Mouse (Mus musculus): ENCODE measurements around the gene Zfand6. TPM values are rescaled to one million over a fixed set of nuclear protein-coding genes. Genes with fewer than 3 reads are reported as not detected.

Gene Zfand6
- total and polyA plus RNA-seq, 2 experiments: 94.2 to 134 TPM

DNA sequence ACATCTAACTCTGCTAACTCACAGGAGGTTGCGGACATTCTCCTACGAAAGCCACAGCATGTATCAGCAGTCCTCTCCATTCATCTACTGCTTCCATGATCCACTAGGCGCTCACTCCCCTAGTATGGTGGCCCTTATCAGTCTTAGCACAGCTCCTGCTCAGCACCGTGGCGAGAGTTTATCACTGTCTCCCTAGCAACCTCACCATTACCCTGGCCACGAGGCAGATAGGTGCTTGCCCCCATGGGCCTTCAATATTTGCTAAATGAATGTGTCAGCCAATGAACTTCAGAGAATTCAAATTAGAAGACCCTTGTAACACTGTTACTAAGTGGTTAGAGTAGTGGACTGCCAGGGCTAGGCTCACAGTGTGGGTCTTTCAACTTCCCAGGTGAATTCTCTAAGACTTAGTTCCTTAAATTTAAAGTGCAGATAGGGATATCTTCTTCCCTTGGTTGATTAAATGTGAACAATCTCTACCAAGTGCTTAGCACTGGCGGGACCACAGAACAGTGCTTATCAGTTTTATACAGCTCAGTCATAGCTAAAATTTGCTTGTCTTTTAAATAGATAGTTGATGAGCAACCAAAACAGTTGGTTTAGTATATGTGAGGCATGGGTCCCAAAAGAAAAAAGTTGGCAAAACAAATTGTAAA is 33.2 kb upstream of the Zfand6 start:
- Histone ChIP-seq H3K9ac (ENCODE audit: low read depth, low read length) (no peak overlapping the region), H3K79me2 (ENCODE audit: control insufficient read depth, insufficient read depth, low read length) (no peaks in the 10 kb centered on the region), H3K4me1 (ENCODE audit: control insufficient read depth, insufficient read depth, low read length) (peaks cover 4% of the 10 kb centered on the region), H3K36me3 (ENCODE audit: control insufficient read depth, insufficient read depth, low read length) (no peaks in the 10 kb centered on the region), H3K4me3 (ENCODE audit: insufficient read depth, low read depth, low read length) (no peak overlapping the region), H3K27ac (replicated peaks; ENCODE audit: insufficient read depth, low read depth, low read length) (no peak overlapping the region), H3K27me3 (ENCODE audit: control insufficient read depth, insufficient read depth, low read length) (no peaks in the 10 kb centered on the region)
- 42% methylated on average over 7 of the region's 7 CpGs for WGBS
- TF ChIP-seq POLR2A (IDR thresholded peaks at IDR 0.05; ENCODE audit: extremely low read depth, insufficient read depth, low read length): no peak
- no peak for TF ChIP-seq CTCF (IDR thresholded peaks at IDR 0.05; ENCODE audit: low read depth, low read length)
- DNase-seq (ENCODE audit: extremely low read depth, low read depth, low spot score): no peak

DNA sequence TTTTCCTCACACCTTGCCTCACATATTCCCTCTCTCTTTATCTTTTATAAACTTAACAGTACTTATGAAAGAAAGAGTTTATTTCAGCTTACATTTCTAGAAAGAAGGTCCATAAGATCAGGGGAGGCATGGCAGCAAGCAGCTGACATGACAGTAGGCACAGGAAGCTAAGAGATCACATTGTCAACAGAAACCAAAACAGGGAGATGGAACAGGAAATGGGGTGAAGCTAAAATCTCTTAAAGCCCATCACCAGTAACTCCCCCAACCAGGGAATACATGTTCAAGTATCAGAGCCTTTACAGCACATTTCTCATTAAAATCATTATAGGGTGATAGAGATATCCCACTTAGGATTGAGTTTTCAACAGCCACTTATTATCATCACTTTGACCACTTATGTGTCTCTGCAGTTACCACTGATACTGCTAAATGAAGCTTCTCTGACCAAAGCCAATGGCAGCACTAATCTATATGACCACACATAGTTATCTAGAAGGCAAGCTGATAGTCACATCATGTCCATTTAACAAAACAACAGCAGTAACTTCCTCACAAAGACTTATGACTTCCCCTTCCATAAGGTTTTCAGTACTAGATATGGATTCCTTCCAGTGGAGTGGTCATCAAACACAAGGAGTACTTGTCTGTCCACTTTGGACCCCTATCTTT is 20.7 kb upstream of the Zfand6 start:
- Histone ChIP-seq H3K36me3 (ENCODE audit: control insufficient read depth, insufficient read depth, low read length) (no peaks in the 10 kb centered on the region), H3K4me1 (ENCODE audit: control insufficient read depth, insufficient read depth, low read length) (no peaks in the 10 kb centered on the region), H3K27ac (replicated peaks; ENCODE audit: insufficient read depth, low read depth, low read length) (no peak overlapping the region), H3K4me3 (ENCODE audit: insufficient read depth, low read depth, low read length) (no peak overlapping the region), H3K79me2 (ENCODE audit: control insufficient read depth, insufficient read depth, low read length) (no peaks in the 10 kb centered on the region), H3K9ac (ENCODE audit: low read depth, low read length) (no peak overlapping the region), H3K27me3 (ENCODE audit: control insufficient read depth, insufficient read depth, low read length) (no peaks in the 10 kb centered on the region)
- DNase-seq (ENCODE audit: extremely low read depth, low read depth, low spot score): no peak
- TF ChIP-seq CTCF (IDR thresholded peaks at IDR 0.05; ENCODE audit: low read depth, low read length) (no peak), POLR2A (IDR thresholded peaks at IDR 0.05; ENCODE audit: extremely low read depth, insufficient read depth, low read length) (no peak)

DNA sequence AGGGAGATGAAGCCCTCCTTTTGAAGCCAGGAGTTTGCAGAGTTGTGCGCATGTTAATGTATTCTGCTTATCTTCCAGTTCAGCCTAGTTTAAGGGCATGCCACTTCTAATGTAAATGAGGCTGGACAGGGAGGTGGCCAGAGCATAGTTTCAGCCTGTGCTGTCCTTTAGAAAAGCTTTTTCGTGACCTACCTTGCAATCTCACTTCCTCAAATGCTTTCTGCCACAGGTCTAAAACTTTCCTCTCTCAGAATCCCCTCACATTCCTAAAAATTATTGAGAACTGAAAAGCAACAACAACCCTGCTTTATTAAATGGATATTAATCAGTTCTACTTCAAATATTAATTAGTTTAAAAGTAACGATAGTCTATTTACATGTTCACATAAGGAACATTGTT is 17.1 kb upstream of the Zfand6 start:
- no peak overlapping the region for H3K27ac ChIP-seq (replicated peaks; ENCODE audit: insufficient read depth, low read depth, low read length)
- no peaks in the 10 kb centered on the region for H3K27me3 ChIP-seq (ENCODE audit: control insufficient read depth, insufficient read depth, low read length)
- H3K79me2 ChIP-seq (ENCODE audit: control insufficient read depth, insufficient read depth, low read length): no peaks in the 10 kb centered on the region
- no peak overlapping the region for H3K9ac ChIP-seq (ENCODE audit: low read depth, low read length)
- 93% methylated on average over 3 of the region's 3 CpGs for WGBS
- no peaks in the 10 kb centered on the region for H3K4me1 ChIP-seq (ENCODE audit: control insufficient read depth, insufficient read depth, low read length)
- H3K4me3 ChIP-seq (ENCODE audit: insufficient read depth, low read depth, low read length): no peak overlapping the region
- DNase-seq (ENCODE audit: extremely low read depth, low read depth, low spot score): no peak
- no peak for TF ChIP-seq POLR2A (IDR thresholded peaks at IDR 0.05; ENCODE audit: extremely low read depth, insufficient read depth, low read length)
- TF ChIP-seq CTCF (IDR thresholded peaks at IDR 0.05; ENCODE audit: low read depth, low read length): no peak
- H3K36me3 ChIP-seq (ENCODE audit: control insufficient read depth, insufficient read depth, low read length): no peaks in the 10 kb centered on the region

DNA sequence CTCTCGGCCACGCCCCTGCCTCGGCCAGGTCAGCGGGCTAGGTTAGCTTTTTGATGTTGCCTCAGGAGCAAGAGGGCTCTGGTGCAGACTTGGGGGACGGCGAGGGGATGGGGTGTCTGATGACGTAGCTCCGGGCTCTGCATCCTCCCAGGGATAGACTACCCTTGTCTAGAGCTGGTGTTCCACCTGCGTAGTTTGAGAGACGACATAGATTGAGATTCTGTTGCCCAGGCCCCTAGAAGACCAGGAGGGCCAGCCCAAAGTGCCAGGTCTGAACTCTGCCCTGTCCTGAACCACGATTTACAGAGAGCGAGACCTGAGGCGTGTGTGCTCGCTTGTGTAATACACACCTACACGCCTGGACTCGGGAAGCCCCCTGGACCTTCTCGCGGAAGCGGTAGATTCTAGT is 346 bp upstream of the Zfand6 start:
- H3K4me1 ChIP-seq (ENCODE audit: control insufficient read depth, insufficient read depth, low read length): peaks cover 2% of the 10 kb centered on the region
- peak overlapping the region; percentile 54 for H3K9ac ChIP-seq (ENCODE audit: low read depth, low read length)
- WGBS: 3% methylated on average over 19 of the region's 19 CpGs
- peaks cover 5% of the 10 kb centered on the region; the same call in 1 of the 2 replicates for H3K79me2 ChIP-seq (ENCODE audit: control insufficient read depth, insufficient read depth, low read length)
- no peaks in the 10 kb centered on the region for H3K36me3 ChIP-seq (ENCODE audit: control insufficient read depth, insufficient read depth, low read length)
- peak; percentile 81 for DNase-seq (ENCODE audit: extremely low read depth, low read depth, low spot score)
- peak overlapping the region; percentile 48 for H3K4me3 ChIP-seq (ENCODE audit: insufficient read depth, low read depth, low read length)
- H3K27me3 ChIP-seq (ENCODE audit: control insufficient read depth, insufficient read depth, low read length): no peaks in the 10 kb centered on the region
- H3K27ac ChIP-seq (replicated peaks; ENCODE audit: insufficient read depth, low read depth, low read length): peak overlapping the region; percentile 75
- TF ChIP-seq CTCF (IDR thresholded peaks at IDR 0.05; ENCODE audit: low read depth, low read length) (no peak), POLR2A (IDR thresholded peaks at IDR 0.05; ENCODE audit: extremely low read depth, insufficient read depth, low read length) (peak; percentile 55; the same call in 1 of the 2 replicates)

DNA sequence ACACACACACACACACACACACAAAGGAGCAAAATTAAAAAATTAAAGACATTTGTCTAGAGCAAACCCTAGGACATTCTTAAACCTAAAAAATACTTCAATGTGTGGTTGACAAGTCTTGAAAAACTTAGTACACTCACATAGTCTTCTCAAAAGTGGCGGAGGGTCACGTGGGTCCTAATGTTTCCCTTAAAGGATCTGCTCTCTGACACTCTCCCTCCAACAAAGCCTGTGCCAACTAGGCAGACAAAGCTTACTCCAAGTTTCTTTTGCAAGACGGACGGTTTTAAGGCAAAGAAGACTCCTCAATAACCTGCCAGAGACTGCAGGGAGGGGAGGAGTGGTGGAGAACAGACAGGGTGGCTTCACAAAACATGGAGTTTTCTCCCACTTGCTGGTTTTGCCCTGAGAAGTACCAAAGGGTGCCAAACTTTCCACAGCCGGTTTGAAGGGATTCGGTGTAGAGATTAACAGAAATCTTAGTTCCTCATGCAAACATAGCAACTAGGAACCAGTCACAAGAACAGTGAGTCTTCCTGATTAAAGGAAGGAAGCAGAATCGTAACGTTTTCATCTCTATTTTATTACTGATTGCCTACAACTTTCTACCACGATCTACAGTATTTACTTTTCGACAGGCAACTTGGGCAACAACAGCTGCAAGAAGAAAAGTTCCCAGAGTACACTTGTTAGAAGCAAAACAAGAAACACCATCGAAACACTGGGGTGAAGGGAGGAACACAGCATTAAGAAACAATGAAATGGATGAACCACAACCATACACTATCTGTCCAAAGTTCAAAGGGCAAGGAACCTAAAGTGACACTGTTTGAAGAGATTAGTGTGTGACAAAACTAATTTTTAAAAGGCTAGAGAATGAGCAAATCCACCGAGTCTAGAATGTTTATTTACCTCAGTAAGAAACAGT is 1.8 kb downstream of the Zfand6 start:
- peak; percentile 82 for DNase-seq (ENCODE audit: extremely low read depth, low read depth, low spot score)
- WGBS: 12% methylated on average over 12 of the region's 12 CpGs
- no peaks in the 10 kb centered on the region for H3K36me3 ChIP-seq (ENCODE audit: control insufficient read depth, insufficient read depth, low read length)
- peak overlapping the region; percentile 84 for H3K9ac ChIP-seq (ENCODE audit: low read depth, low read length)
- peaks cover 16% of the 10 kb centered on the region; the same call in 1 of the 2 replicates for H3K79me2 ChIP-seq (ENCODE audit: control insufficient read depth, insufficient read depth, low read length)
- TF ChIP-seq CTCF (IDR thresholded peaks at IDR 0.05; ENCODE audit: low read depth, low read length) (no peak), POLR2A (IDR thresholded peaks at IDR 0.05; ENCODE audit: extremely low read depth, insufficient read depth, low read length) (no peak)
- H3K27ac ChIP-seq (replicated peaks; ENCODE audit: insufficient read depth, low read depth, low read length): peak overlapping the region; percentile 93
- peak overlapping the region; percentile 88 for H3K4me3 ChIP-seq (ENCODE audit: insufficient read depth, low read depth, low read length)
- peaks cover 16% of the 10 kb centered on the region for H3K4me1 ChIP-seq (ENCODE audit: control insufficient read depth, insufficient read depth, low read length)
- H3K27me3 ChIP-seq (ENCODE audit: control insufficient read depth, insufficient read depth, low read length): no peaks in the 10 kb centered on the region
